Mouse (Mus musculus): ENCODE measurements around the gene Socs1. TPM values are rescaled to one million over a fixed set of nuclear protein-coding genes. Genes with fewer than 3 reads are reported as not detected.

Socs1 gene
- total RNA-seq, 2 experiments from 2014 or later, result 0.59 to 1.4 TPM

GRCm38 (mm10) chr16:10787548-10788058 lies 2.3 kb upstream of the Socs1 start:
- no peak for ATAC-seq (replicated peaks; ENCODE audit: poor library complexity)

- no peak for ATAC-seq (replicated peaks; ENCODE audit: poor library complexity)
Observed at GRCm38 (mm10) chr16:10786782-10787547, 1.6 kb upstream of the Socs1 start.

DNA sequence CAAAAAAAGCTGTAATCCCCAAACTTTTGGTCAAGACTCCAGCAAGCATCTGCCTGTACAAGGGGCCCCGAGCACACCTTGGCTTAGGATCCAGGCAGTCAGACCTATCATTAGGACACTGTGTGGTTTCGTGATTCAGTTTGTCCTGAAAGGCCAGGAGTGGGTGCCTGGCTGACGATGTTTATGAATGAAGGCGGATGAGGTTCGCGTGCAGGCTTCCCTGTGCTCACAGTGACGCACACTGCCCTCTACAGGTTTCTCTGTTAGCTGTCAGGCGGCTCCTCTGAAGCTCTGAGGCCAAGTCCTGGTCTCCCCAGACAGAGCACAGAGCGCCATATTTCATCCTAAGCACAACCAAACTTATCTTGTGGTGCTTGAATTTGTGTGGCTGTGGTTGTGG lies 952 bp upstream of the Socs1 start:
- peak; percentile 66 for ATAC-seq (replicated peaks; ENCODE audit: poor library complexity)

GRCm38 (mm10) chr16:10784793-10785370 lies 454 bp downstream of the Socs1 start:
- peak; percentile 64 for ATAC-seq (replicated peaks; ENCODE audit: poor library complexity)

DNA sequence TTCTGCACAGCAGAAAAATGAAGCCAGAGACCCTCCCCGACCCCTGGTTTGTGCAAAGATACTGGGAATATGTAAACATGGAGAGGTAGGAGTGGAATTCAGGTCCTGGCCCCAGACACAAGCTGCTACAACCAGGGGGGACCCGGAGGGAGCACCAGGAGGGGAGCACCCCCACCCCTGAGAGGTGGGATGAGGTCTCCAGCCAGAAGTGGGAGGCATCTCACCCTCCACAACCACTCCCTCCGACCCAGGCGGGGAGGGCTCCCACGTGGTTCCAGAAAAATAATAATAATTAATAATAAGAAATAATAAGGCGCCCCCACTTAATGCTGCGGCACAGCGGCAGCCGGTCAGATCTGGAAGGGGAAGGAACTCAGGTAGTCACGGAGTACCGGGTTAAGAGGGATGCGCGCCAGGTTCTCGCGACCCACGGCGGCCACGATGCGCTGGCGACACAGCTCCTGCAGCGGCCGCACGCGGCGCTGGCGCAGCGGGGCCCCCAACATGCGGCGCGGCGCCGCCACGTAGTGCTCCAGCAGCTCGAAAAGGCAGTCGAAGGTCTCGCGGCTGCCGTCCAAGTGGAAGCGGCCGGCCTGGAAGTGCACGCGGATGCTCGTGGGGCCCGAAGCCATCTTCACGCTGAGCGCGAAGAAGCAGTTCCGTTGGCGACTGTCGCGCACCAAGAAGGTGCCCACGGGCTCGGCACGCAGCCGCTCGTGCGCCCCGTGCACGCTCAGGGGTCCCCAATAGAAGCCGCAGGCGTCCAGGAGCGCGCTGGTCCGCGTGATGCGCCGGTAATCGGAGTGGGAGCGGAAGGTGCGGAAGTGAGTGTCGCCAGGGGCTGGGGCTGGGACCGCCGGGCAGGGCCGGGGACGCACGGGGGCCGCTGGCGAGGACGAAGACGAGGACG lies 1.2 kb downstream of the Socs1 start:
- ATAC-seq (replicated peaks; ENCODE audit: poor library complexity), result no peak

DNA sequence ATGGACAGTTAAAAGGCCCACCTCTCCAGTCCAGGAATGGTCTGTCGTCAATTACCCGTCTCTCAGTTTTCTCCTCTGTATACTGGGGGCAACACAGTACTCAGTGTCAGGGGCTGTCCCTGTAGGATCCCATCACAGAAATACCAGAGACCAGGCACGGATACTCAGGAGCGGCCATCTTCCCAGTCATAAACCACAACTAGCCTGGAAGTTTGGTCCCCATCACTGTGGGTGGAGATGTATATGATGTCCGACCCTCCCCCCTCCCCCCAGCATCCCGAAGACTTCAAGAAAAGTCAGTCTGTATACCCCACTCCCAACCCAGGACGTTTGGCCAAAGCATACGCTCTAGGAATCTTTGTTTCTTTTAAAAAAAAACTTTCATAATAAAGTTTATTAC lies 1.9 kb downstream of the Socs1 start:
- ATAC-seq (replicated peaks; ENCODE audit: poor library complexity), result no peak

GRCm38 (mm10) chr16:10783152-10783434 lies 2.2 kb downstream of the Socs1 start:
- peak; percentile 23; the same call in 1 of the 2 replicates for ATAC-seq (replicated peaks; ENCODE audit: poor library complexity)

DNA sequence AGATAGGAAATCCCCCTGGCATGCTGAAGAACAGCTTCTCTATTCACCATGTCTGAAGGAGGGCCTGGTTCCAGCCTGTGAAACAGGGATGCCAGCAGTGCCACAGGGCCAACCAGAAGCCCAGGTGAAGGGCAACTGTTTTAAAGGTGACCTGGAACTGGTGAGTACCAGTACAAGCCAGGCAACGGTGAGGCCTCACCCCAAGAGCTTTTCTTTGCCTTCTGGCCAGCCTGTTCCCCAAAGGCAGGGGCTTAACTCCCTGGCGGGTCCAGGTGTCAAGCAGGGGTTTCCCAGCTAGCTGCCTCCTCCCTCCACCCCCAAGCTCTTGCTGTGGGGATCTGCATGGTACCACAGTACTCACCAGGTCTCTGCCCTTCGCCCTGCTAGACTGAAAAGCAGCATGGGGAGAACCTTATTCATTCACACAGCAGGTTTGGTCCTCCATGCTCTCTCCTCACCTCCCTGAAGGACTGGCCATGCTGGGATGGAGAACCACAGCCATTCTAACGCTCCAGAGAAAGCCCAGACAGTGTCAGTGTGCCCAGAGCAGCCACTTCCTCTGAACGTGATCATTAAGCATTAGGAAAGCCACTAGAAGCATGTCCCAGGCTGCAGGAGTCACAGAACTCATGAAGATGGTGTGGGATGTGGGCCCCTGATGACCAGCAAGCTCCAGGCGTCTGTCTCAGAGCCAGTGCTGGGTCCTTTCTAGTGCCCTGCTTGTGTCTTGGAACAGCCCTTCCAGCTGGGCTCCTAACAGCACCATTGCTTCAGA lies 2.8 kb downstream of the Socs1 start:
- ATAC-seq (replicated peaks; ENCODE audit: poor library complexity), result no peak; the same call in 1 of the 2 replicates

GRCm38 (mm10) chr16:10781862-10782371 lies 3.4 kb downstream of the Socs1 start:
- no peak for ATAC-seq (replicated peaks; ENCODE audit: poor library complexity)

GRCm38 (mm10) chr16:10780631-10781120 lies 4.7 kb downstream of the Socs1 start:
- ATAC-seq (replicated peaks; ENCODE audit: poor library complexity), result no peak

DNA sequence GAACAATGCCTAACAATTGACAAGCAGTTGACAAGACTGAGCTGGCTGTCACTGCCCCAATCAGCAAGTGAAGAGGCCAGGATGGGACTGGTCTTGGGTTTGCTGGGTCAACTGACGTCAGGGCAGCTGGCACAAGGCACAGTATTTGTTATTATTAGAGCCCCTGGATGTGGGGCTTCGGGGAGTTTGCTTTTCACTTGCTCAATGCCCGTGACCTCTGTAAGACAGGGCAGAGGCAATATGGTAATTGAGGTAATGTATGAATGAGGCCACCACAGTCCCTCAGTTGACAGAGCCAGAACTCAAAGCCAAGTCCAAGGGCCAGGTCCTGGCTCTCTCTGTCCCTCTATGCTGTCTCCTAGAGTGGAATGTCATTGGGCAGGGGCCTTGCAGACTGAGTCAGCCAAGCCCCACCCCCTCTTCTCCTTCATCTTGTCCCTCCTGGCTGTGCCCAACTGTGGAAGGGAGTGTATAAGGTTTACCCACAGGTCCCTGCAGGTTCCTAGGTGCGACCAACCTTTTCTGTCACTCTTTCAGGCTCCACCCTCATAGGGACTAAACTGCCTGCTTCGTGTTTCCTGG lies 7.7 kb downstream of the Socs1 start:
- no peak for ATAC-seq (replicated peaks; ENCODE audit: poor library complexity)

- no peak for ATAC-seq (replicated peaks; ENCODE audit: poor library complexity)
Observed at GRCm38 (mm10) chr16:10776322-10776721, 9.0 kb downstream of the Socs1 start.

GRCm38 (mm10) chr16:10774726-10775125 lies 10.6 kb downstream of the Socs1 start:
- ATAC-seq (replicated peaks; ENCODE audit: poor library complexity), result 0 out of 2 replicates have a peak, but pooled peaks have one; percentile 12

- ATAC-seq (replicated peaks; ENCODE audit: poor library complexity), result no peak
Observed at GRCm38 (mm10) chr16:10773543-10773942, 11.8 kb downstream of the Socs1 start.

DNA sequence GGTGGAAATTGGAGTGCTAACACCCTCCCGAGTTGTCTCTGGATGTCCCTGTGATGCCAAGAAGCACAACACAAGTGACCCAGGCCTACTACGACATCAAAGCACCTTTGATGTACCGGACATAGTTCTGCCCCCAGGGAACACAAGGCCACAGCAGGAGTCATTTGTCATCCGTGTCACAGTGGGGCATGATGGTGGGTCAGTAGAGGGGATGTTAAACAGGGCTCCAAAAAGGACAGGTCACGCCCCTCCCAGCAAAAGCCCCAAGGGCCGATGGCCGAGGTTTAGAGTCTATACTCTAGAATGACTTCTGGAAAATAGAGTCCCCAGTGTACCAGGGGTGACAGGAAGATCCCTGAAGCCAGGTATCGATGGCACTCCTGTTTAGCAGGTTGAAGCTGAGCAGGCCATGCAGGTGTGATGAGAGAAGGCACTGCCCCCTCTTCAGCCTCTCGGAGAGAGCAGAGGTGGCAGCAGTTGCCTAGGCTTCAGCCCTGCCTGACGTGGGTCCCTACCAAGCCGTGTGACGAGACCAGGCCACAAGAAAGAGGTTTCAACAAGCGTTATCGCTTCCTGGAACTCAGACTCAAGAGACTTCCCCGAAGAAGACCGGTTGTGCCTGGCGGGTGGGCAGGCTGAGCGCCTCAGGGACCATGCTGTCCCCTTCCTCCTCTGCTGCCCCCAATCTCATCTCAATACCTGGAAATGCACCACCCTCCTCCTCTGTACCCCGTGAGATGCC lies 13.4 kb downstream of the Socs1 start:
- peak; percentile 55 for ATAC-seq (replicated peaks; ENCODE audit: poor library complexity)

GRCm38 (mm10) chr16:10770531-10771325 lies 14.6 kb downstream of the Socs1 start:
- 0 out of 2 replicates have a peak, but pooled peaks have one; percentile 32 for ATAC-seq (replicated peaks; ENCODE audit: poor library complexity)

GRCm38 (mm10) chr16:10769661-10770060 lies 15.7 kb downstream of the Socs1 start:
- ATAC-seq (replicated peaks; ENCODE audit: poor library complexity), result peak; percentile 46

GRCm38 (mm10) chr16:10768821-10769220 lies 16.5 kb downstream of the Socs1 start:
- peak; percentile 70 for ATAC-seq (replicated peaks; ENCODE audit: poor library complexity)
